ENCODE assay signal across 7 mouse cellular contexts in genomic region chr2:5995538-5995937, GRCm38 (mm10). TPM values are rescaled to one million over a fixed set of nuclear protein-coding genes. Genes with fewer than 3 reads are reported as not detected.
A peak's percentile ranks its signal among the peaks of the same experiment; 100 is the strongest.
DNase-seq lines count a peak whose midpoint lies in the region; ATAC-seq and TF ChIP-seq lines count a peak whose summit lies in the region.

No protein-coding gene starts in this region.

- DNase-seq in liver (peak; percentile 26), MEL (ENCODE audit: low read depth, low spot score) (peak; percentile 63)
- DNase-seq in brain, adult 2 months (ENCODE audit: low read depth, low spot score) = peak; percentile 54
- peak; percentile 54 for DNase-seq in forelimb bud, embryonic 11.5 days (ENCODE audit: low read depth, low spot score)
- DNase-seq in layer of hippocampus, postnatal 14 days (ENCODE audit: low spot score in 2 of 2) = peak; percentile 30 to 69
- DNase-seq in retina, postnatal 7 days (ENCODE audit: low read depth, low spot score) = peak; percentile 51

- TF ChIP-seq RAD21 in MEL (IDR thresholded peaks at IDR 0.05; ENCODE audit: low read depth, low read length) = peak; percentile 55

- TF ChIP-seq POLR2A in MEL (IDR thresholded peaks at IDR 0.05; ENCODE audit: control insufficient read depth in 1 of 2, insufficient read depth in 1 of 2, low read depth in 1 of 2, low read length in 2 of 2, poor library complexity in 1 of 2) = no peak

- TF ChIP-seq EP300 in MEL (IDR thresholded peaks at IDR 0.05; ENCODE audit: low read depth in 1 of 2, low read length in 2 of 2) = no peak

- peaks cover 31% of the 10 kb centered on the region for H3K36me3 ChIP-seq in liver, embryonic 12.5 days
- H3K36me3 ChIP-seq in MEL (ENCODE audit: control insufficient read depth in 1 of 2, insufficient read depth in 2 of 2, low read length in 2 of 2) = peaks cover 0 to 2% of the 10 kb centered on the region in 2 experiments; a peak in 3 of 4 replicates

- H3K9ac ChIP-seq in liver, embryonic 12.5 days = no peak overlapping the region
- no peak overlapping the region for H3K9ac ChIP-seq in MEL (ENCODE audit: control insufficient read depth, low read depth, low read length, poor library complexity, severe bottlenecking)

- H3K4me1 ChIP-seq in liver, embryonic 12.5 days = no peaks in the 10 kb centered on the region
- H3K4me1 ChIP-seq in MEL (ENCODE audit: control insufficient read depth in 1 of 2, insufficient read depth in 2 of 2, low read length in 2 of 2) = no peaks in the 10 kb centered on the region

- H3K4me3 ChIP-seq in liver, embryonic 12.5 days = no peak overlapping the region
- H3K4me3 ChIP-seq in MEL (ENCODE audit: control insufficient read depth in 1 of 2, insufficient read depth in 1 of 2, low read depth in 2 of 2, low read length in 2 of 2) = no peak overlapping the region

- peak in 2 of 3 experiments; percentile 30 to 71; a peak in 4 of 6 replicates for TF ChIP-seq CTCF in MEL (IDR thresholded peaks at IDR 0.05 in 2 of 3, conservative IDR thresholded peaks at IDR 0.05 in 1 of 3; ENCODE audit: control insufficient read depth in 1 of 3, insufficient read depth in 1 of 3, low read depth in 2 of 3, low read length in 3 of 3, poor library complexity in 1 of 3, severe bottlenecking in 1 of 3)

- no peaks in the 10 kb centered on the region for H3K27me3 ChIP-seq in liver, embryonic 12.5 days (replicated peaks)
- H3K27me3 ChIP-seq in MEL (ENCODE audit: control insufficient read depth in 1 of 2, insufficient read depth in 2 of 2, low read length in 2 of 2) = no peaks in the 10 kb centered on the region

- no peaks in the 10 kb centered on the region for H3K9me3 ChIP-seq in liver, embryonic 12.5 days (replicated peaks)
- no peaks in the 10 kb centered on the region for H3K9me3 ChIP-seq in MEL (replicated peaks; ENCODE audit: insufficient read depth, low read length)

- H3K79me2 ChIP-seq in MEL (ENCODE audit: control insufficient read depth, insufficient read depth, low read length, poor library complexity) = no peaks in the 10 kb centered on the region

- H3K4me2 ChIP-seq in liver, embryonic 12.5 days = no peak overlapping the region

- H3K27ac ChIP-seq in liver, embryonic 12.5 days = no peak overlapping the region
- H3K27ac ChIP-seq in MEL (ENCODE audit: control insufficient read depth, low read depth, low read length) = no peak overlapping the region

- ATAC-seq in liver, embryonic 12.5 days = no peak

- WGBS in liver, embryonic 12.5 days (ENCODE audit: insufficient replicate concordance) = 22% methylated on average over 5 of the region's 5 CpGs

TF ChIP-seq in MEL, 35 proteins besides CTCF, POLR2A, EP300 and RAD21:
- TF ChIP-seq TCF12 (IDR thresholded peaks at IDR 0.05; ENCODE audit: low read depth, low read length) = no peak
- 0 out of 2 replicates have a peak, but pooled peaks have one; percentile 27 for TF ChIP-seq USF1 (IDR thresholded peaks at IDR 0.05; ENCODE audit: low read depth, low read length)
- TF ChIP-seq GABPA (IDR thresholded peaks at IDR 0.05; ENCODE audit: low read depth, low read length) = no peak
- TF ChIP-seq E2F4 (IDR thresholded peaks at IDR 0.05; ENCODE audit: borderline replicate concordance, low read depth, low read length) = no peak
- TF ChIP-seq SMC3 (IDR thresholded peaks at IDR 0.05; ENCODE audit: low read depth, low read length) = peak; percentile 48
- TF ChIP-seq MAX (IDR thresholded peaks at IDR 0.05; ENCODE audit: low read length) = 0 out of 2 replicates have a peak, but pooled peaks have one; percentile 38

RNA-seq across cellular contexts. Expression of gene Upf2, which starts 44.3 kb away (rescaled TPM):
- polyA plus RNA-seq in liver, embryonic 12.5 days (2016; fragmentation: Nextera tagmentation; extraction: Ambion mirVana) = 6.8 and 7.4 TPM in 2 replicates
- 15.2 and 15.3 TPM in 2 replicates for total RNA-seq in MEL (2012; rRNA removed)
- 10 to 100 TPM in 1 of 2 experiments, not detected in 1; 30.9 TPM for polyA plus RNA-seq in MEL (2012; ENCODE audit: insufficient read depth in 1 of 2, insufficient read length in 2 of 2, low read depth in 1 of 2, low replicate concordance in 2 of 2, missing spikeins in 1 of 2)
- 10 to 100 TPM; 23.6 to 26.2 TPM for total RNA-seq in layer of hippocampus, postnatal 14 days (2021)

RNA-seq across cellular contexts. Expression of gene Dhtkd1, which starts 52.9 kb away (rescaled TPM):
- polyA plus RNA-seq in liver, embryonic 12.5 days (2016; fragmentation: Nextera tagmentation; extraction: Ambion mirVana) = 2.3 and 3.1 TPM in 2 replicates
- 1.5 and 1.6 TPM in 2 replicates for total RNA-seq in MEL (2012; rRNA removed)
- 1 to 10 TPM in 1 of 2 experiments, not detected in 1; 1.6 TPM for polyA plus RNA-seq in MEL (2012; ENCODE audit: insufficient read depth in 1 of 2, insufficient read length in 2 of 2, low read depth in 1 of 2, low replicate concordance in 2 of 2, missing spikeins in 1 of 2)
- total RNA-seq in layer of hippocampus, postnatal 14 days (2021) = 1 to 10 TPM; 8.4 to 9.3 TPM
